In genomic region chr1:191182431-191183162, GRCm38 (mm10) we compare ENCODE assay signal across 8 mouse cellular contexts. TPM values are rescaled to one million over a fixed set of nuclear protein-coding genes. Genes with fewer than 3 reads are reported as not detected.
DNase-seq lines count a peak whose midpoint lies in the region; ATAC-seq and TF ChIP-seq lines count a peak whose summit lies in the region.

No protein-coding gene starts in this region.

- peaks cover 70% of the 10 kb centered on the region for H3K27me3 ChIP-seq in forebrain, embryonic 16.5 days (replicated peaks; ENCODE audit: control insufficient read depth, insufficient read depth, low read length)
- H3K27me3 ChIP-seq in hindbrain, embryonic 11.5 days (ENCODE audit: control insufficient read depth, insufficient read depth, low read length), result peaks cover 69% of the 10 kb centered on the region
- peaks cover 73% of the 10 kb centered on the region for H3K27me3 ChIP-seq in limb, embryonic 10.5 days (ENCODE audit: low read depth, poor library complexity, severe bottlenecking)
- H3K27me3 ChIP-seq in small intestine, adult 2 months (ENCODE audit: control insufficient read depth, insufficient read depth, low read length), result peaks cover 3% of the 10 kb centered on the region; the same call in 1 of the 2 replicates

- WGBS in forebrain, embryonic 16.5 days, result under 1% methylated on average over 61 of the region's 61 CpGs
- WGBS in hindbrain, embryonic 11.5 days, result under 1% methylated on average over 61 of the region's 61 CpGs
- WGBS in limb, embryonic 10.5 days, result under 1% methylated on average over 61 of the region's 61 CpGs
- WGBS in small intestine, adult 2 months, result under 1% methylated on average over 61 of the region's 61 CpGs

- 0 out of 2 replicates have a peak overlapping the region, but pooled peaks have one; percentile 19 for H3K9ac ChIP-seq in forebrain, embryonic 16.5 days (replicated peaks; ENCODE audit: low read depth, low read length)
- H3K9ac ChIP-seq in hindbrain, embryonic 11.5 days (ENCODE audit: low read depth, low read length), result peak overlapping the region; percentile 19; the same call in 1 of the 2 replicates

- no peak for ATAC-seq in forebrain, embryonic 16.5 days
- peak; percentile 20; the same call in 1 of the 2 replicates for ATAC-seq in hindbrain, embryonic 11.5 days (ENCODE audit: low FRiP score)

- no peaks in the 10 kb centered on the region for H3K9me3 ChIP-seq in forebrain, embryonic 16.5 days (ENCODE audit: control insufficient read depth, low read length)
- H3K9me3 ChIP-seq in hindbrain, embryonic 11.5 days (ENCODE audit: control insufficient read depth, low read length), result no peaks in the 10 kb centered on the region
- H3K9me3 ChIP-seq in limb, embryonic 10.5 days (replicated peaks), result no peaks in the 10 kb centered on the region

- peak; percentile 36; the same call in 1 of the 2 replicates for TF ChIP-seq CTCF in small intestine, adult 2 months (IDR thresholded peaks at IDR 0.05; ENCODE audit: extremely low read depth, insufficient read length, insufficient replicate concordance, low read depth, low read length)

- peak overlapping the region; percentile 96 for H3K4me2 ChIP-seq in forebrain, embryonic 16.5 days (ENCODE audit: low read length)
- H3K4me2 ChIP-seq in hindbrain, embryonic 11.5 days (replicated peaks; ENCODE audit: low read depth, low read length), result peak overlapping the region; percentile 94

- H3K27ac ChIP-seq in forebrain, embryonic 16.5 days (ENCODE audit: low read length), result no peak overlapping the region
- no peak overlapping the region for H3K27ac ChIP-seq in hindbrain, embryonic 11.5 days (ENCODE audit: low read depth, low read length)
- H3K27ac ChIP-seq in limb, embryonic 10.5 days, result peak overlapping the region; percentile 75
- H3K27ac ChIP-seq in small intestine, adult 2 months (ENCODE audit: insufficient read depth, low read depth, low read length), result peak overlapping the region; percentile 84

- H3K36me3 ChIP-seq in forebrain, embryonic 16.5 days (ENCODE audit: control insufficient read depth, insufficient read depth), result no peaks in the 10 kb centered on the region
- H3K36me3 ChIP-seq in hindbrain, embryonic 11.5 days (ENCODE audit: control insufficient read depth, insufficient read depth, low read length), result no peaks in the 10 kb centered on the region
- H3K36me3 ChIP-seq in limb, embryonic 10.5 days, result no peaks in the 10 kb centered on the region
- no peaks in the 10 kb centered on the region for H3K36me3 ChIP-seq in small intestine, adult 2 months (ENCODE audit: control insufficient read depth, insufficient read depth, low read length)

- H3K4me1 ChIP-seq in forebrain, embryonic 16.5 days (replicated peaks; ENCODE audit: control insufficient read depth, insufficient read depth, low read length), result peaks cover 42% of the 10 kb centered on the region
- peaks cover 17% of the 10 kb centered on the region for H3K4me1 ChIP-seq in hindbrain, embryonic 11.5 days (replicated peaks; ENCODE audit: control insufficient read depth, insufficient read depth, low read length)
- peaks cover 81% of the 10 kb centered on the region for H3K4me1 ChIP-seq in limb, embryonic 10.5 days
- peaks cover 35% of the 10 kb centered on the region for H3K4me1 ChIP-seq in small intestine, adult 2 months (ENCODE audit: control insufficient read depth, insufficient read depth, insufficient read length, low read length)

- peak overlapping the region; percentile 51 for H3K4me3 ChIP-seq in forebrain, embryonic 16.5 days (replicated peaks; ENCODE audit: low read length)
- peak overlapping the region; percentile 45 for H3K4me3 ChIP-seq in hindbrain, embryonic 11.5 days (ENCODE audit: low read depth, low read length)
- H3K4me3 ChIP-seq in limb, embryonic 10.5 days, result peak overlapping the region; percentile 70
- H3K4me3 ChIP-seq in small intestine, adult 2 months (ENCODE audit: low read depth, low read length), result peak overlapping the region; percentile 81

- TF ChIP-seq POLR2A in small intestine, adult 2 months (IDR thresholded peaks at IDR 0.05; ENCODE audit: low read depth, low read length), result no peak; the same call in 1 of the 2 replicates

- peak; percentile 85 for DNase-seq in MN1 (ENCODE audit: low spot score)
- peak; percentile 37 for DNase-seq in cerebellum, adult 11-12 months
- peak; percentile 70 for DNase-seq in hindbrain, embryonic 11.5 days (ENCODE audit: low spot score)
- peak; percentile 80 for DNase-seq in limb, embryonic 10.5 days (ENCODE audit: low spot score)
- peak; percentile 68 for DNase-seq in mesoderm, embryonic 11.5 days (ENCODE audit: low read depth, low spot score)
- no peak for DNase-seq in thymus, postnatal 25 days

RNA-seq across cellular contexts. Expression of gene Fam71a, which starts 18.0 kb away (rescaled TPM):
- not detected in 2 replicates for polyA plus RNA-seq in forebrain, embryonic 16.5 days (2015; fragmentation: Nextera tagmentation; extraction: Ambion mirVana)
- polyA plus RNA-seq in hindbrain, embryonic 11.5 days (2014; fragmentation: Nextera tagmentation; extraction: Ambion mirVana), result not detected in 2 replicates
- not detected in 2 replicates for polyA plus RNA-seq in limb, embryonic 10.5 days (2016; fragmentation: Nextera tagmentation; extraction: Ambion mirVana)
- polyA plus RNA-seq in small intestine, adult 2 months (2012; rRNA removed), result not detected in 2 replicates

RNA-seq across cellular contexts. Expression of gene Atf3, which starts 35.2 kb away (rescaled TPM):
- polyA plus RNA-seq in forebrain, embryonic 16.5 days (2015; fragmentation: Nextera tagmentation; extraction: Ambion mirVana), result 0.80 and 0.95 TPM in 2 replicates
- 1.4 and 1.5 TPM in 2 replicates for polyA plus RNA-seq in hindbrain, embryonic 11.5 days (2014; fragmentation: Nextera tagmentation; extraction: Ambion mirVana)
- polyA plus RNA-seq in limb, embryonic 10.5 days (2016; fragmentation: Nextera tagmentation; extraction: Ambion mirVana), result 1.8 and 2.8 TPM in 2 replicates
- polyA plus RNA-seq in small intestine, adult 2 months (2012; rRNA removed), result 7.8 and 41.0 TPM in 2 replicates

Comparison
In these comparisons a context has a peak if more than half of its experiments do, and no peak if none do; other contexts are left out.
1. H3K27ac ChIP-seq: peak in limb, embryonic 10.5 days (single experiment) and small intestine, adult 2 months (single experiment); none in forebrain, embryonic 16.5 days (single experiment) and hindbrain, embryonic 11.5 days (single experiment).
2. Peak in every context shown above with its lines, with median percentiles within 50 percentile points of each other: H3K4me3 ChIP-seq.